Mouse (Mus musculus) embryonic facial prominence, embryonic 11.5 days (tissue): ENCODE measurements at regions not wholly inside any gene's neighbourhood (a gene's known extent, or its start where the extent isn't known, plus 50 kb on each side); places are given as distances from the start of the nearest gene placed in this dataset.

ENCODE experiments used
- ATAC-seq: fragments of 200-750 bp; cut with Nextera tagmentation; replicated peaks from 2 replicates; pipeline ENCODE4 v1.8.0; 2017; ENCODE audit warnings: low read depth; ENCODE audit not compliant: insufficient number of reproducible peaks, low FRiP score, low TSS enrichment
- DNase-seq: peaks from one replicate; pipeline ENCODE4 v3.0.0-alpha.2; 2015; ENCODE audit warnings: low spot score
- H3K27ac ChIP-seq: fragments of 300-500 bp; sonication (generic); replicated peaks from 2 replicates; pipeline ENCODE4 v1.5.1; 2014; ENCODE audit warnings: mild to moderate bottlenecking, low read depth, low read length, control low read depth
- H3K27me3 ChIP-seq: fragments of 300-500 bp; sonication (generic); 2 replicates; pipeline ENCODE4 v1.6.1; 2014; ENCODE audit warnings: mild to moderate bottlenecking, low read length, moderate library complexity, mixed read lengths; ENCODE audit not compliant: control insufficient read depth, insufficient read depth
- H3K36me3 ChIP-seq: fragments of 300-500 bp; sonication (generic); replicated peaks from 2 replicates; pipeline ENCODE4 v1.6.1; 2014; ENCODE audit warnings: low read depth, mild to moderate bottlenecking, low read length, moderate library complexity, mixed read lengths; ENCODE audit not compliant: control insufficient read depth, insufficient read depth
- H3K4me1 ChIP-seq: fragments of 300-500 bp; sonication (generic); 2 replicates; pipeline ENCODE4 v1.6.1; 2014; ENCODE audit warnings: low read length, mixed read lengths; ENCODE audit not compliant: control insufficient read depth, insufficient read depth
- H3K4me2 ChIP-seq: fragments of 300-500 bp; sonication (generic); 2 replicates; pipeline ENCODE4 v1.6.1; 2014; ENCODE audit warnings: low read depth, mild to moderate bottlenecking, control low read depth, low read length, moderate library complexity
- H3K4me3 ChIP-seq: fragments of 300-500 bp; sonication (generic); 2 replicates; pipeline ENCODE4 v1.5.1; 2014; ENCODE audit warnings: low read depth, low read length, control low read depth
- H3K9ac ChIP-seq: fragments of 300-500 bp; sonication (generic); replicated peaks from 2 replicates; pipeline ENCODE4 v1.6.1; 2014; ENCODE audit warnings: mild to moderate bottlenecking, control low read depth, low read length
- H3K9me3 ChIP-seq: fragments of 300-500 bp; sonication (generic); replicated peaks from 2 replicates; pipeline ENCODE4 v1.6.1; 2016; ENCODE audit warnings: mild to moderate bottlenecking, low read length, inconsistent platforms, mixed read lengths; ENCODE audit not compliant: control insufficient read depth
- whole genome bisulfite sequencing: fragments of 180-500 bp; shearing (Covaris S2); extraction: QIAGEN DNeasy Blood & Tissue Kit; methylation state at CpG from one replicate; pipeline ENCODE4 v1.1.7; 2014; 5-methylcytosine and 5-hydroxymethylcytosine counted together

GRCm38 (mm10) chr7:69062506-69062905 lies 313.5 kb upstream of the Arrdc4 start:
- H3K27ac ChIP-seq, result no peak overlapping the region
- no peak overlapping the region for H3K4me3 ChIP-seq
- H3K27me3 ChIP-seq, result no peaks in the 10 kb centered on the region
- WGBS, result 76% methylated on average over 7 of the region's 7 CpGs
- no peaks in the 10 kb centered on the region for H3K9me3 ChIP-seq
- DNase-seq (no peak), ATAC-seq (no peak)
- no peaks in the 10 kb centered on the region for H3K4me1 ChIP-seq
- no peak overlapping the region for H3K4me2 ChIP-seq
- H3K36me3 ChIP-seq, result no peaks in the 10 kb centered on the region
- no peak overlapping the region for H3K9ac ChIP-seq

- no peak overlapping the region for H3K4me3 ChIP-seq
- ATAC-seq (no peak), DNase-seq (peak; percentile 23)
- H3K9me3 ChIP-seq, result no peaks in the 10 kb centered on the region
- no peaks in the 10 kb centered on the region for H3K4me1 ChIP-seq
- no peaks in the 10 kb centered on the region for H3K36me3 ChIP-seq
- 44% methylated on average over 8 of the region's 8 CpGs for whole genome bisulfite sequencing
- H3K27ac ChIP-seq, result no peak overlapping the region
- no peak overlapping the region for H3K4me2 ChIP-seq
- H3K27me3 ChIP-seq, result no peaks in the 10 kb centered on the region
- H3K9ac ChIP-seq, result no peak overlapping the region
These were observed 313.1 kb upstream of the Arrdc4 start for GRCm38 (mm10) chr7:69062094-69062493.

DNA sequence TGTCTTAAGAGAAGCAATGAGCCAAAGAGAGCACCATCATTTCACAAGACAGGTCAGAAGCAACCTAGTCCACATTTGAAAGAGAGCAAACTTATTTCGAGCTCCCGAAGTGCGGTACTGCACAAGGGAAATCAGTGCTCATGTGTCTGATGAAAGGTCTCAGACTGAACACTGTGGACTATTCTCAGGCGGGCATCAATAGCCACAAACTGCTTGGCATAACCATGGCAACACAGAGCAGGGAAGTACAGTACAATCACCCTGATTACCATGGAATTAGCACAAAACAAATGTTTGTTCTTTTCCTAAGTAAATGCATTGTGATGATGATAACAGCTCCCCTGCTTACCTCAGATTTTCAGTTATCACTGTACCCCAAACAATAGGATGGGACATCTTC lies 312.2 kb upstream of the Arrdc4 start:
- H3K9ac ChIP-seq, result no peak overlapping the region
- no peaks in the 10 kb centered on the region for H3K27me3 ChIP-seq
- no peak overlapping the region for H3K27ac ChIP-seq
- no peak overlapping the region for H3K4me2 ChIP-seq
- DNase-seq, result no peak
- ATAC-seq, result no peak
- no peaks in the 10 kb centered on the region for H3K4me1 ChIP-seq
- no peaks in the 10 kb centered on the region for H3K9me3 ChIP-seq
- no peaks in the 10 kb centered on the region for H3K36me3 ChIP-seq
- WGBS, result 92% methylated on average over 4 of the region's 4 CpGs
- H3K4me3 ChIP-seq, result no peak overlapping the region

DNA sequence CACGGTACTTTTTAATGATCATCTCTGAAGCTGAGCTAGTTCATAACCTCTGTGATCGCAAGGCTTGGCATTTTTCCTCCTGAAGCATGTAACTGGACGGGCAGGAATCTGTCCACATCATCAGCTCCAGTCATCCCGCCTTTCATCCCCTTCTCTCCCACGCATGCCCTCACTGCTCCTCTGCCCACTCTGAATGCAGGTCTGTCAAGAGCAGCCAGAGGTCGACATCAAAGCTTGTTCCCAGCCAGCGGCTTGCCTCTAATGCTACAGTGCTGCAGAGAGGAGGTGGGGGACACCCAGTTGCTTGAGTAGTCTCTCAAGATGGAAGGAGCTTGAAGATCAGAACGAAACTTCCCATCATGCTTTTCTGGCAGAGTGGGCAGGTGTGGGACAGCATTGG lies 267.5 kb upstream of the Arrdc4 start:
- Histone ChIP-seq H3K4me1 (no peaks in the 10 kb centered on the region), H3K27me3 (no peaks in the 10 kb centered on the region), H3K9me3 (no peaks in the 10 kb centered on the region), H3K27ac (no peak overlapping the region), H3K36me3 (no peaks in the 10 kb centered on the region), H3K9ac (no peak overlapping the region), H3K4me2 (no peak overlapping the region), H3K4me3 (no peak overlapping the region)
- no peak for ATAC-seq
- no peak for DNase-seq
- 55% methylated on average over 8 of the region's 8 CpGs for WGBS

DNA sequence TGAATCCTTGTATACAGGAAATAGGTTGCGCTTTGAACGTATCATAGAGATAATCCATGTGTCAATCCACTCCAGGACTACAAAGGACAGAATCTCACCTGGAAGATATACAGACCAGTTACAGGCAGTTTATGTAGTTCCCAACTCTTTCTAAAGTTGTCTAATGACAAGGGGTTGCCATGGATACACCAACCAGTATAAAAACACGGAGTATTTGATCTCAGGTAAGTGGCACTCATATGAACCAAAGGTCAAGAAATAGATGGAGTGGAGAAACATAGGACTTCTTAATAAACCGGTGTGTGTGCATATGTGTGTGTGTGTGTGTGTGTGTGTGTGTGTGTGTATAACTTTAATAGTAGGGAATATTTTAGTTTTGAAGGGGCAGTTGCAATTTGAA lies 266.0 kb upstream of the Arrdc4 start:
- ATAC-seq, result no peak
- H3K27ac ChIP-seq, result no peak overlapping the region
- H3K4me2 ChIP-seq, result no peak overlapping the region
- no peaks in the 10 kb centered on the region for H3K27me3 ChIP-seq
- 86% methylated on average over 4 of the region's 4 CpGs for WGBS
- no peak overlapping the region for H3K4me3 ChIP-seq
- H3K9me3 ChIP-seq, result no peaks in the 10 kb centered on the region
- DNase-seq, result no peak
- no peak overlapping the region for H3K9ac ChIP-seq
- no peaks in the 10 kb centered on the region for H3K4me1 ChIP-seq
- no peaks in the 10 kb centered on the region for H3K36me3 ChIP-seq

GRCm38 (mm10) chr7:69007237-69007636 lies 258.2 kb upstream of the Arrdc4 start:
- Histone ChIP-seq H3K27ac (no peak overlapping the region), H3K4me2 (no peak overlapping the region), H3K9me3 (no peaks in the 10 kb centered on the region), H3K36me3 (no peaks in the 10 kb centered on the region), H3K27me3 (no peaks in the 10 kb centered on the region), H3K4me1 (no peaks in the 10 kb centered on the region), H3K4me3 (no peak overlapping the region), H3K9ac (no peak overlapping the region)
- DNase-seq (no peak), ATAC-seq (no peak)
- 47% methylated on average over 10 of the region's 10 CpGs for WGBS

DNA sequence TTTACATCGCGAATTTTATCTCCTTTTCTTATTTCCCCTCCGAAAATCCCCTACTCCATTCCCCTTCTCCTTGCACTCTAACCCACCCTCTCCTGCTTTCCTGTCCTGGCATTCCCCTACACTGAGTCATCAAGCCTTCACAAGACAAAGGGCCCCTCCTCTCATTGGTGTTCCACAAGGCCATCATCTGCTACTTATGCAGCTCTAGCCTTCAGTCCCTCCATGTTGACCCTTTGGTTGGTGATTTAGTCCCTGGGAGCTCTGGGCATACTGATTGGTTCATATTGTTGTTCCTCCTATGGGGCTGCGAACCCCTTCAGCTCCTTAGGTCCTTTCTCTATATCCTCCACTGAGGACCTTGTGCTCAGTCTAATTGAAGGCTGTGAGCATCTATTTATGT lies 239.0 kb upstream of the Arrdc4 start:
- Histone ChIP-seq H3K4me2 (no peak overlapping the region), H3K27me3 (no peaks in the 10 kb centered on the region), H3K4me3 (no peak overlapping the region), H3K9ac (no peak overlapping the region), H3K9me3 (no peaks in the 10 kb centered on the region), H3K27ac (no peak overlapping the region), H3K36me3 (no peaks in the 10 kb centered on the region), H3K4me1 (no peaks in the 10 kb centered on the region; the same call in 1 of the 2 replicates)
- DNase-seq, result no peak
- WGBS, result 85% methylated on average over 4 of the region's 4 CpGs
- ATAC-seq, result no peak

GRCm38 (mm10) chr7:68983937-68984336 lies 234.9 kb upstream of the Arrdc4 start:
- no peaks in the 10 kb centered on the region for H3K27me3 ChIP-seq
- H3K27ac ChIP-seq, result no peak overlapping the region
- WGBS, result 38% methylated on average over 1 of the region's 1 CpGs
- ATAC-seq (no peak), DNase-seq (no peak)
- no peaks in the 10 kb centered on the region for H3K9me3 ChIP-seq
- H3K4me1 ChIP-seq, result no peaks in the 10 kb centered on the region; the same call in 1 of the 2 replicates
- no peak overlapping the region for H3K4me3 ChIP-seq
- no peaks in the 10 kb centered on the region for H3K36me3 ChIP-seq
- H3K4me2 ChIP-seq, result no peak overlapping the region
- no peak overlapping the region for H3K9ac ChIP-seq
